Mouse (Mus musculus): ENCODE measurements at regions not wholly inside any gene's neighbourhood (a gene's known extent, or its start where the extent isn't known, plus 50 kb on each side); places are given as distances from the start of the nearest gene placed in this dataset.

GRCm38 (mm10) chr5:106757436-106757835 is 60.3 kb upstream of the Zfp644 start:
- H3K4me1 ChIP-seq (replicated peaks) = peaks cover 9% of the 10 kb centered on the region; the same call in 1 of the 2 replicates
- no peak for ATAC-seq (ENCODE audit: insufficient number of reproducible peaks, insufficient read depth, low FRiP score, low TSS enrichment, low read depth)
- no peaks in the 10 kb centered on the region for H3K9me3 ChIP-seq
- peak overlapping the region; percentile 53 for H3K4me2 ChIP-seq
- H3K27ac ChIP-seq = no peak overlapping the region
- H3K9ac ChIP-seq (replicated peaks) = no peak overlapping the region
- H3K4me3 ChIP-seq (replicated peaks) = peak overlapping the region; percentile 24
- H3K27me3 ChIP-seq = peaks cover 34% of the 10 kb centered on the region
- 3% methylated on average over 14 of the region's 14 CpGs for WGBS
- no peaks in the 10 kb centered on the region for H3K36me3 ChIP-seq

DNA sequence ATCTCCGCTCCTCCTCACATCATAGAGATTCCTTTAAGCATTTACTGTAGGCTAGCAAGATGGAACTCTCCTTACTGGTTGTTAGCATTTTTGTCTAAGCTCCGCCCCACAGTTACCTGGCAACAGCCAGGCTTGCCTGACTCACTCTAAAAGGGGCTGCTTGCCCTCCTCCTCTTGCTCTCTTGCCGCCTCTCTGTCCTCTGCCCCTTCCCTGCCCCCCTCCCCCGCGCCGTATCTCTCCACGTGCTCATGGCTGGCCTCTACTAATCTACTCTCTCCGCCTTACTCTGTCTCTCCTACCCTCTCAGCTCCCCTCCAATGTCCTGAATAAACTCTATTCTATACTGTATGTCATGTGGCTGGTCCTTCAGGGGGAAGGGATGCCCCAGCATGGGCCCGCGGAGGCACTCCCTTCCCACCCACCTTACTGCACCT is 59.9 kb upstream of the Zfp644 start:
- WGBS = 5% methylated on average over 10 of the region's 10 CpGs
- Histone ChIP-seq H3K9me3 (no peaks in the 10 kb centered on the region), H3K4me1 (replicated peaks) (peaks cover 9% of the 10 kb centered on the region; the same call in 1 of the 2 replicates), H3K36me3 (no peaks in the 10 kb centered on the region), H3K27ac (no peak overlapping the region), H3K27me3 (peaks cover 34% of the 10 kb centered on the region), H3K4me3 (replicated peaks) (peak overlapping the region; percentile 24), H3K9ac (replicated peaks) (no peak overlapping the region), H3K4me2 (peak overlapping the region; percentile 53)
- no peak for ATAC-seq (ENCODE audit: insufficient number of reproducible peaks, insufficient read depth, low FRiP score, low TSS enrichment, low read depth)

DNA sequence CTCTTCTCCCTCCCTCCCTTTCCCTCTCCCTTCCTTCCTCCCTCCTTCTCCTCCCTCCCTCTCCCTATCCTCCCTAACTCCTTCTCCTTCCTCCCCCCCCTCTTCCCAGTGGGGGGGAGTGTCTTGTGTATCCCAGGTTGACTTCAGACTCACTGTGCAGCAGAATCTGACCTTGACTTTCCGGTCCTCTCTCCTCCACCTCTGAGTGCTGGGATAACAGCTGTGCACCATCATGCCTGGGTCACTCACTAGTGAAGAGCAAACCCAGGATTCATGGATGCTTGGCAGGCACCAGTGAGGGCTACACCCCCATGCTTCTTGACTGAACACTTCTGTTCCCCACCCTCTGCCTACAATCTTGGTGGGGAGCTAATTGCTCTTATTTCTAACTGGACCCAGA is 56.2 kb upstream of the Zfp644 start:
- Histone ChIP-seq H3K36me3 (no peaks in the 10 kb centered on the region), H3K9ac (replicated peaks) (no peak overlapping the region), H3K4me2 (no peak overlapping the region), H3K9me3 (no peaks in the 10 kb centered on the region), H3K27ac (no peak overlapping the region), H3K4me1 (replicated peaks) (peaks cover 9% of the 10 kb centered on the region; the same call in 1 of the 2 replicates), H3K27me3 (peaks cover 22% of the 10 kb centered on the region), H3K4me3 (replicated peaks) (no peak overlapping the region)
- no peak for ATAC-seq (ENCODE audit: insufficient number of reproducible peaks, insufficient read depth, low FRiP score, low TSS enrichment, low read depth)
- 77% methylated on average over 1 of the region's 1 CpGs for WGBS

DNA sequence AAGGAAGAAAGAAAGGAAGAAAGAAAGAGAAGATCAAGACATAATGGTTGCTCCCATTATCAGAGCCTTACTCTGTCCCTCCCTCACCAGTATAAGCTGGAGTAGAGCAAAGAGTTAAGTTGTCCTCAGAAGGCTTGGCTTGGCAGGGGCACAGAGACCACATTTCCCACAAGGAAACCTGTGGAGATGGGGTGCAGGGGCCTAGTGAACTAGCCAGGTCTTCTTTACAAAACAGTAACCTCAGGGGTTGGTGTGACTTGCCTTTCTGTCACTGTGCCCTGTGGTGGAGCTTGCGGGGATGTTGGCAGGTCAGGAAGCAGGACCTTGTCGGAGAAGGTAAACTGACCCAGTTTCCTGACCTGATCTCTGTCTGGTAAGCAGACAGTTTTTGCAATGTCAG is 53.1 kb upstream of the Zfp644 start:
- Histone ChIP-seq H3K9me3 (no peaks in the 10 kb centered on the region), H3K9ac (replicated peaks) (no peak overlapping the region), H3K4me2 (no peak overlapping the region), H3K36me3 (no peaks in the 10 kb centered on the region), H3K4me3 (replicated peaks) (no peak overlapping the region), H3K27me3 (no peaks in the 10 kb centered on the region), H3K4me1 (replicated peaks) (no peaks in the 10 kb centered on the region), H3K27ac (no peak overlapping the region)
- WGBS = 88% methylated on average over 2 of the region's 2 CpGs
- ATAC-seq (ENCODE audit: insufficient number of reproducible peaks, insufficient read depth, low FRiP score, low TSS enrichment, low read depth) = no peak

- Histone ChIP-seq H3K4me1 (replicated peaks) (no peaks in the 10 kb centered on the region), H3K36me3 (no peaks in the 10 kb centered on the region), H3K27ac (no peak overlapping the region), H3K27me3 (no peaks in the 10 kb centered on the region), H3K9ac (replicated peaks) (no peak overlapping the region), H3K4me2 (no peak overlapping the region), H3K4me3 (replicated peaks) (no peak overlapping the region), H3K9me3 (no peaks in the 10 kb centered on the region)
- no peak for ATAC-seq (ENCODE audit: insufficient number of reproducible peaks, insufficient read depth, low FRiP score, low TSS enrichment, low read depth)
- 72% methylated on average over 12 of the region's 12 CpGs for WGBS
Measured at GRCm38 (mm10) chr5:106748527-106749138, 51.5 kb upstream of the Zfp644 start.
